Mouse (Mus musculus): ENCODE data around the gene Plcl1. TPM values are rescaled to one million over a fixed set of nuclear protein-coding genes. Genes with fewer than 3 reads are reported as not detected.
A peak's percentile ranks its signal among the peaks of the same experiment; 100 is the strongest.

Plcl1 gene
- total RNA-seq, 4 experiments from 2014 or later = 4.7 to 9.0 (median 6.6) TPM

GRCm38 (mm10) chr1:55705756-55706155, 300.0 kb downstream of the Plcl1 start:
- DNase-seq = no peak

- no peak for DNase-seq
These were observed 301.2 kb downstream of the Plcl1 start for GRCm38 (mm10) chr1:55706933-55707332.

- no peak for DNase-seq
These were observed 311.6 kb downstream of the Plcl1 start for GRCm38 (mm10) chr1:55717283-55717803.

GRCm38 (mm10) chr1:55725428-55725827, 319.7 kb downstream of the Plcl1 start:
- DNase-seq = no peak

- no peak for DNase-seq
These were observed 323.6 kb downstream of the Plcl1 start for GRCm38 (mm10) chr1:55729332-55729731.

GRCm38 (mm10) chr1:55732951-55733350, 327.2 kb downstream of the Plcl1 start:
- DNase-seq = peak; percentile 29

GRCm38 (mm10) chr1:55736054-55736740, 330.5 kb downstream of the Plcl1 start:
- peak; percentile 65 for DNase-seq

- DNase-seq = no peak
These were observed 331.1 kb downstream of the Plcl1 start for GRCm38 (mm10) chr1:55736762-55737288.

- no peak for DNase-seq
These were observed 333.1 kb downstream of the Plcl1 start for GRCm38 (mm10) chr1:55738746-55739365.

- DNase-seq = no peak
These were observed 336.2 kb downstream of the Plcl1 start for GRCm38 (mm10) chr1:55741885-55742284.

- no peak for DNase-seq
These were observed 342.8 kb downstream of the Plcl1 start for GRCm38 (mm10) chr1:55748516-55748915.

- DNase-seq = no peak
These were observed 344.0 kb downstream of the Plcl1 start for GRCm38 (mm10) chr1:55749770-55750169.

GRCm38 (mm10) chr1:55755742-55756141, 350.0 kb downstream of the Plcl1 start:
- no peak for DNase-seq

- no peak for DNase-seq
These were observed 356.6 kb downstream of the Plcl1 start for GRCm38 (mm10) chr1:55762284-55762683.

- no peak for DNase-seq
These were observed 357.4 kb downstream of the Plcl1 start for GRCm38 (mm10) chr1:55763171-55763570.

- DNase-seq = no peak
These were observed 361.0 kb downstream of the Plcl1 start for GRCm38 (mm10) chr1:55766743-55767142.

GRCm38 (mm10) chr1:55770072-55770785, 364.5 kb downstream of the Plcl1 start:
- no peak for DNase-seq

- no peak for DNase-seq
These were observed 387.1 kb downstream of the Plcl1 start for GRCm38 (mm10) chr1:55792817-55793216.

Other genes starting within 250 kb of the Plcl1 start
- gene Rftn2, start 179.1 kb upstream of the Plcl1 start, total RNA-seq (2022) = 10 to 100 TPM; 20.8 to 37.2 (median 30.9) TPM
- 1 to 10 TPM; 6.3 to 7.4 (median 7.0) TPM for gene Mars2, start 168.7 kb upstream of the Plcl1 start, total RNA-seq (2022)
- under 1 TPM in 2 of 4 experiments, not detected in 2; 0.23 to 0.28 TPM for gene Boll, start 42.5 kb upstream of the Plcl1 start, total RNA-seq (2022)

All from adrenal gland, adult 8-10 months (tissue).